Mouse (Mus musculus) midbrain, embryonic 16.5 days (tissue): Measurements from ENCODE around the gene Polr3e. TPM values are rescaled to one million over a fixed set of nuclear protein-coding genes. Genes with fewer than 3 reads are reported as not detected.

Experiments used
- ATAC-seq: fragments of 200-750 bp; cut with Nextera tagmentation; 2 replicates; pipeline ENCODE4 v1.8.0; 2017; ENCODE audit warnings: moderate TSS enrichment
- H3K27ac ChIP-seq: fragments of 300-500 bp; sonication (generic); 2 replicates; pipeline ENCODE4 v1.5.1; 2014; ENCODE audit warnings: mild to moderate bottlenecking, low read length, mixed read lengths
- H3K27me3 ChIP-seq: fragments of 300-500 bp; sonication (generic); 2 replicates; pipeline ENCODE4 v1.6.1; 2014; ENCODE audit warnings: low read depth, low read length, mixed read lengths; ENCODE audit not compliant: control insufficient read depth, insufficient read depth
- H3K36me3 ChIP-seq: fragments of 300-500 bp; sonication (generic); 2 replicates; pipeline ENCODE4 v1.6.1; 2014; ENCODE audit warnings: mild to moderate bottlenecking, low read length, moderate library complexity, mixed read lengths; ENCODE audit not compliant: control insufficient read depth, insufficient read depth
- H3K4me1 ChIP-seq: fragments of 300-500 bp; sonication (generic); 2 replicates; pipeline ENCODE4 v1.6.1; 2014; ENCODE audit warnings: mild to moderate bottlenecking, low read length, mixed read lengths; ENCODE audit not compliant: control insufficient read depth, insufficient read depth
- H3K4me2 ChIP-seq: fragments of 300-500 bp; sonication (generic); 2 replicates; pipeline ENCODE4 v1.6.1; 2014; ENCODE audit warnings: mild to moderate bottlenecking, low read length, mixed read lengths
- H3K4me3 ChIP-seq: fragments of 300-500 bp; sonication (generic); 2 replicates; pipeline ENCODE4 v1.5.1; 2014; ENCODE audit warnings: low read depth, mild to moderate bottlenecking, low read length, moderate library complexity, mixed read lengths
- H3K9ac ChIP-seq: fragments of 300-500 bp; sonication (generic); 2 replicates; pipeline ENCODE4 v1.6.1; 2014; ENCODE audit warnings: low read depth, low read length, mixed read lengths
- H3K9me3 ChIP-seq: fragments of 300-500 bp; sonication (generic); replicated peaks from 2 replicates; pipeline ENCODE4 v1.6.1; 2014; ENCODE audit warnings: mild to moderate bottlenecking, low read length, mixed read lengths; ENCODE audit not compliant: control insufficient read depth, poor library complexity, severe bottlenecking
- WGBS: fragments of 180-500 bp; shearing (Covaris S2); extraction: QIAGEN DNeasy Blood & Tissue Kit; methylation state at CpG from one replicate; pipeline ENCODE4 v1.1.7; 2014; 5-methylcytosine and 5-hydroxymethylcytosine counted together
- polyA plus RNA-seq: library from polyadenylated mRNA; unstranded; fragments of >200 nt; fragmentation: Nextera tagmentation; extraction: Ambion mirVana; gene quantifications from 2 replicates; pipeline ENCODE4 v1.2.1, GENCODE M21; 2015

Gene Polr3e
- polyA plus RNA-seq, 1 experiment from 2014 or later, result 27.0 TPM

DNA sequence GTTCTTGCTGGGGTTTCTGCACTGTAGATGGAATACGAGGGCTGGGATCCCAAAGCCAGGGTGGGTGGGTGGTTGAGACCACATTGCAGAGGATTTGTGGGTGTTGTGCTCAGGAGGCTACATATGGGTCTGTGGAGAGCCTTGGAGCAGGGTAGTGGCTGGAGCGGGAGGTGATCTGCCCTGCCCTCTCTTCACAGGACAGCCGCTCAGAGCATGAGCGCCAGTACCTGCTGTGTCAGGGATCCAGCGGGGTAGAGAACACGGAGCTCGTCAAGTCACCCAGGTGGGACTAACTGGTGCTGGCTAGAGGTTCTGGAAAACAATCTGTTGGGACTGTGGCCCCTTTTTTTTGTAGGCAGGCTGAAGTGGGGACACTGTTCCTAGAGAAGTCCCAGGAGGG is 15.6 kb downstream of the Polr3e start:
- no peak for ATAC-seq
- Histone ChIP-seq H3K27me3 (no peaks in the 10 kb centered on the region), H3K27ac (no peak overlapping the region), H3K4me1 (no peaks in the 10 kb centered on the region), H3K4me3 (no peak overlapping the region), H3K9ac (no peak overlapping the region), H3K4me2 (no peak overlapping the region), H3K9me3 (no peaks in the 10 kb centered on the region), H3K36me3 (peaks cover 52% of the 10 kb centered on the region)
- 94% methylated on average over 7 of the region's 7 CpGs for WGBS

DNA sequence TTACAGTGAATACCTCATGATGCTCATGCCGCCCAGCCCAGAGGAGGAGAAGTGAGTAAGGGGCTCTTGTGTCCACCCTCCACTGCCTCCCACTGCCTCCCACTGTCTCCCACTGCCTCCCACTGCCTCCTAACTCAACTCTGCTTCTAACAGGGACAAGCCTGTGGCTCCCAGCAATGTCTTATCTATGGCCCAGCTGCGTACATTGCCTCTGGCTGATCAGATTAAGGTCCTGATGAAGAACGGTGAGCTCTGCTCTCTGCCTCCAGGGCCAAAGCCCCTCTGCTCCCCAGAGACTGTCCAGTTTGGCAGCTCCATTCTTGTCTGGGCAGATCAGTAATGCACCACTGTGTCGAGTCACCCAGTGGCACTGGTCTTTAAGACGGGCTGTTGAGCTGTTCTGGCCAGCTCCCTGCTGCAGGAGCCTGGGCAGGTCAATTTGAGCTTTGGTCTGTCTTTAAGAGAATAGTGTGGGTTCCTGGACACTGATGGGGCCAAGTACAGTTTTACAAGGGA is 16.2 kb downstream of the Polr3e start:
- Histone ChIP-seq H3K9me3 (no peaks in the 10 kb centered on the region), H3K4me1 (no peaks in the 10 kb centered on the region; the same call in 1 of the 2 replicates), H3K36me3 (peaks cover 49% of the 10 kb centered on the region), H3K27ac (no peak overlapping the region), H3K9ac (no peak overlapping the region), H3K27me3 (no peaks in the 10 kb centered on the region), H3K4me3 (no peak overlapping the region), H3K4me2 (no peak overlapping the region)
- WGBS, result 78% methylated on average over 5 of the region's 5 CpGs
- ATAC-seq, result no peak

DNA sequence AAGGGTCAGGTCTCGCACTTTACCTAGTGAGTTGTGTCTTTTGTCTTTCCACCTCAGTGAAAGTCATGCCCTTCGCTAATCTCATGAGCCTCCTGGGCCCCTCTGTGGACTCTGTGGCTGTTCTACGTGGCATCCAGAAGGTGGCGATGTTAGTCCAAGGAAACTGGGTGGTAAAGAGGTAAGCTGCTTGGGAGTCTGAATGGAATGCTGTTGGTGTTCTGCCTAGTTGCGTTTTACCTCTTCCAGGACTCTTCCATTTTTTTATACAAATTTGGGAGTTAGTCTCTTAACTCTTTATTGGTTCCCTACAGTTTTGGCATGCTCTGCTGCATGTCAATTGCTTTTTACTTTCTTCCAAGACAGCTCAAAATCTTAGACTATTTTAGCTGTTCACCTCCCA is 17.2 kb downstream of the Polr3e start:
- Histone ChIP-seq H3K27me3 (no peaks in the 10 kb centered on the region), H3K4me3 (no peak overlapping the region), H3K36me3 (peaks cover 50% of the 10 kb centered on the region), H3K4me1 (no peaks in the 10 kb centered on the region; the same call in 1 of the 2 replicates), H3K9me3 (no peaks in the 10 kb centered on the region), H3K4me2 (no peak overlapping the region), H3K9ac (no peak overlapping the region), H3K27ac (no peak overlapping the region)
- no peak for ATAC-seq
- WGBS, result 20% methylated on average over 5 of the region's 5 CpGs

DNA sequence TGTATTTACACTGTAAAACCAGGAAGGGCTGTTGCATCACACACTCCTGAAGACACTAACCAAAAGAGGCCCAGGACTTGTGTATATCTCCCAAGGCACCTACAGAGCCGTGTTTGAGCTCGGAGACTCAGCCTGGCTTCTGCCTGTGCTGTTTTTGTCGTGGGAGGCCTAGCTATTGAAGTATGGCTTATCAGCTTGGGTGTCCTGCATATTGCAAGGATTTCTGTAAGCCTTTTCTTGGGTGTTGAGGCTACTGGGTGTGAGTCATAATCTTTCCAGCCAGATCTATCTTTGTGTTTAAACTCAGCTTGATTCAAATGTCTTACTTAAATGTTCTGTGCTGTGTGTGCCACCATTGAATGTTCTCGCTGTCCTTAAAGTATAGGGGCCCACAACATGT is 19.0 kb downstream of the Polr3e start:
- 88% methylated on average over 4 of the region's 4 CpGs for WGBS
- Histone ChIP-seq H3K27me3 (no peaks in the 10 kb centered on the region), H3K27ac (no peak overlapping the region), H3K9ac (no peak overlapping the region), H3K4me3 (no peak overlapping the region), H3K4me2 (no peak overlapping the region), H3K4me1 (no peaks in the 10 kb centered on the region; the same call in 1 of the 2 replicates), H3K36me3 (peaks cover 55% of the 10 kb centered on the region), H3K9me3 (no peaks in the 10 kb centered on the region)
- no peak for ATAC-seq

DNA sequence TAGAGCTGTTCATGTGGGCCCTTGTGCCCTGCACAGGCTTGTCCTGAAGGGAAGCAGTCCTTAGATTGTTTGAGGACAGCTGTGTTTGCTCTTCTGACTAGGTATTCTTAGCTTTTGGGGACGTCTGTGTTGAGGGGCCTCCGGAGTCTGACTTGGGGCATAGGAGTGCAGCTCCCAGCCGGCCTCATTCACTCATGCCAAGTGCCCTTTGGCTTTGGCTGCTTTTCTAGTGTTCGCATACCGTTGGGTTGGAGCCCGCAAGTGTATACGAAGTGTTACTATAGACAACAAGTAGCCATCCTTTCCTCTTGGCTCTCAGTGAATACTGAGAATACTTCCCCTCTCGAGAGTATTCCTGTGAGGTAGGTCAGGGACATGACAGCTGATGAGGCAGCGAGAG is 20.7 kb downstream of the Polr3e start:
- H3K27ac ChIP-seq, result no peak overlapping the region
- H3K9ac ChIP-seq, result no peak overlapping the region
- H3K27me3 ChIP-seq, result no peaks in the 10 kb centered on the region
- no peak for ATAC-seq
- WGBS, result 85% methylated on average over 9 of the region's 9 CpGs
- H3K4me3 ChIP-seq, result no peak overlapping the region
- H3K36me3 ChIP-seq, result peaks cover 48% of the 10 kb centered on the region
- no peak overlapping the region for H3K4me2 ChIP-seq
- H3K9me3 ChIP-seq, result no peaks in the 10 kb centered on the region
- H3K4me1 ChIP-seq, result no peaks in the 10 kb centered on the region; the same call in 1 of the 2 replicates

DNA sequence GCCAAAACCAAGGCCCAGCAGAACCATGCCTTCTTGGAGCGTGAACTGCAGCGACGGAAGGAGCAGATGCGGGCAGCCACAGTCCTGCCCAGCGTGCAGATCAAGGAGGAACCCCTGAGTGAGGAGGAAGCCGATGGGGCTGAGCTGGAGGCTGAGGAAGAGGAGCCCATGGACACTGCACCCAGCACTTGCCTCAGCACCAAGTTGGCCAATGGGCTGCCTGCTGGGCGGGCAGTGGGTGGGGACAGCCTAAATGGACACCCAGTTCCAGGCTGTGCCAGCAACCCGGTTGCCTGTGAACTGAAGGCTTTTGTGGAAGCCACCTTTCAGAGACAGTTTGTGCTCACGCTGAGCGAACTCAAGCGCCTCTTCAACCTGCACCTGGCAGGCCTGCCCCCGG is 22.8 kb downstream of the Polr3e start:
- no peak overlapping the region for H3K4me2 ChIP-seq
- H3K9ac ChIP-seq, result no peak overlapping the region
- no peak for ATAC-seq
- 94% methylated on average over 12 of the region's 12 CpGs for WGBS
- H3K36me3 ChIP-seq, result peaks cover 48% of the 10 kb centered on the region
- no peaks in the 10 kb centered on the region for H3K27me3 ChIP-seq
- H3K4me3 ChIP-seq, result no peak overlapping the region
- no peak overlapping the region for H3K27ac ChIP-seq
- no peaks in the 10 kb centered on the region; the same call in 1 of the 2 replicates for H3K4me1 ChIP-seq
- no peaks in the 10 kb centered on the region for H3K9me3 ChIP-seq

DNA sequence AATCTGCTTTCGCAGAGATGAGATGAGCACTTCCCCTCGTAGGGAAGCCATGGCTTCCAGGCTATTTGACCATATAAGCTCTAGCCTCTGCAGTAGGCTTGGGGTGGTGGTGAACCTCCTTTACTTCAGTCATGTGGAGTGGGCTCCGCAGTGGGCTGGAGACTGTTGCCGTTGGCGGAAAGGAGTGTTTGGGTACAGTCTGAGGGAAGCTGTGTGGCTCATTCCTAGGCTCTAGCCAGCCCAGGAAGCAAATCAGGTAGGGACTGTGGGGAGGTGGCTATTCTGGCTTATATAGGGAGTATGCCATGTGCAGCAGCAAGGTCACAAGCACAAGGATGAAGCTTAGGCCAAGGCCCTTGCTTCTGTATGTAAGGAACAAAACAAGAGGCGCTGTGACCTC is 23.7 kb downstream of the Polr3e start:
- Histone ChIP-seq H3K9ac (no peak overlapping the region), H3K9me3 (no peaks in the 10 kb centered on the region), H3K36me3 (peaks cover 51% of the 10 kb centered on the region), H3K4me2 (no peak overlapping the region), H3K4me1 (no peaks in the 10 kb centered on the region; the same call in 1 of the 2 replicates), H3K27me3 (no peaks in the 10 kb centered on the region), H3K4me3 (no peak overlapping the region), H3K27ac (no peak overlapping the region)
- 96% methylated on average over 6 of the region's 6 CpGs for WGBS
- ATAC-seq, result no peak

DNA sequence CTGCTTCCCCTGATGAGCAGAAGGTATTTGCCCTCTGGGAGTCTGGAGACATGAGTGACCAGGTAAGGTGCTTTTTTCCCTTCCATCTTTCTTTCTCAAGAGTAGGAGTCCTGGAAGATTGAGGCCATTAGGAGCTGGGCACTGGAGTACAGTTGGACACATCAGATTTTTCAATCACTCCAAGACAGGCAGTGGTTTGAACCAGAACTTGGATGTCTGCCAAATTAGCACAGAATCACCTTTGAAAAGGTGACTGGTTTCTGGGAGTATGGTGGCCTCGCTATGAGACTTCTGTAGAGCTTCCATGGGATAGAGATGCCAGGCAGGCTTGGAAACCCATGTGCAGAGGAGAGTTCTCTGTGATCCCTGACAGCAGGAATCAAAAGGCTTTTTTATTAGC is 25.0 kb downstream of the Polr3e start:
- Histone ChIP-seq H3K4me3 (no peak overlapping the region), H3K4me1 (no peaks in the 10 kb centered on the region; the same call in 1 of the 2 replicates), H3K9ac (no peak overlapping the region), H3K27me3 (no peaks in the 10 kb centered on the region), H3K4me2 (no peak overlapping the region), H3K36me3 (peaks cover 39% of the 10 kb centered on the region), H3K9me3 (no peaks in the 10 kb centered on the region), H3K27ac (no peak overlapping the region)
- WGBS, result 91% methylated on average over 1 of the region's 1 CpGs
- no peak for ATAC-seq

DNA sequence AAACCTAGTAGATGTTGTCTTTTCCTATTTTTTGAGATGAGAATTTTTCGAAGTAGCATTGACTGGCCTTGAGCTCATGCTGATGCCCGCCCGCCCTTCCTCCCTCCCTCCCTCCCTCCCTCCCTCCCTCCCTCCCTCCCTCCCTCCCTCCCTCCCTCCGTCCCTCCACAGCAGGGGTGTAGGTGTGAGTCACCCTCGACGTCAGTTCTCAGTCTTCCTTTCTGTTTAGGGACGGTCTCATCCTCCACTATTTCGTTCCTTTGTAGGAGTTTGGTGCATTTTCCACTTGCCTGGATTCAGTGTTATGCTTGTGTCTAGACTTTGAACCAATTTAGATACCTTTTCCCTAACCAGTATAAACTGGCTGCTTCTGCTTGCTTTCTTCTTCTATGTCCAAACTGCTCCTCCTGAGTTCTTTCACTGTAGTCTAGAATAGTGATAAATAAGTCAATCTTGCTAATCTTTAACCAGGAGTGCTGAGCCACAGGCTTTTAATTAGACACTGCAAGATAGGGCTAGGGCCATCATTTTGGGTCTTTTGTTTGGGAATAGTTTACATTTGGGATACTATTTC is 26.5 kb downstream of the Polr3e start:
- peaks cover 31% of the 10 kb centered on the region for H3K36me3 ChIP-seq
- H3K4me1 ChIP-seq, result no peaks in the 10 kb centered on the region

More for the DNA sequence above, 26.5 kb downstream of the Polr3e start:
- no peak overlapping the region for H3K4me2 ChIP-seq
- no peak overlapping the region for H3K4me3 ChIP-seq
- H3K9me3 ChIP-seq, result no peaks in the 10 kb centered on the region
- ATAC-seq, result no peak
- WGBS, result 96% methylated on average over 4 of the region's 8 CpGs
- H3K27me3 ChIP-seq, result no peaks in the 10 kb centered on the region
- no peak overlapping the region for H3K27ac ChIP-seq
- H3K9ac ChIP-seq, result no peak overlapping the region
